In genomic region chr9:120881839-120882238, GRCm38 (mm10) we compare ENCODE assay signal across 18 mouse cellular contexts. TPM values are rescaled to one million over a fixed set of nuclear protein-coding genes. Genes with fewer than 3 reads are reported as not detected.
DNase-seq lines count a peak whose midpoint lies in the region; ATAC-seq lines count a peak whose summit lies in the region.
"Had no signal": no experiment of that assay in that cellular context is flagged by ENCODE, and none has a peak within 500 bp of the region (broad histone marks: within the 10 kb centered on the region; RNA-seq: fewer than 3 reads in every experiment).

No protein-coding gene starts in this region.

- no peak for ATAC-seq in kidney, embryonic 15.5 days (replicated peaks; ENCODE audit: low FRiP score)
- ATAC-seq in liver, embryonic 13.5 days (ENCODE audit: low read depth): peak; percentile 46; the same call in 1 of the 2 replicates
- peak; percentile 79 for ATAC-seq in liver, embryonic 16.5 days (ENCODE audit: low read depth)
- ATAC-seq in midbrain, embryonic 16.5 days: no peak
- ATAC-seq: activated CD4-positive, CD25-positive, alpha-beta regulatory T cell, adult 4 months; forebrain, embryonic 14.5 days; Patski had no signal

- H3K4me3 ChIP-seq in kidney, embryonic 15.5 days (replicated peaks): no peak overlapping the region
- H3K4me3 ChIP-seq in liver, embryonic 13.5 days (replicated peaks): no peak overlapping the region
- no peak overlapping the region for H3K4me3 ChIP-seq in liver, embryonic 16.5 days (ENCODE audit: low read depth, low read length)
- no peak overlapping the region for H3K4me3 ChIP-seq in midbrain, embryonic 16.5 days (ENCODE audit: low read depth, low read length)
- H3K4me3 ChIP-seq: embryonic facial prominence, embryonic 15.5 days; erythroblast, embryonic 14.5 days; forebrain, embryonic 10.5 days; gastrocnemius, adult 2 months; heart, embryonic 10.5 days; hindbrain, embryonic 12.5 days had no signal

- H3K4me2 ChIP-seq in kidney, embryonic 15.5 days: no peak overlapping the region
- no peak overlapping the region for H3K4me2 ChIP-seq in liver, embryonic 13.5 days
- no peak overlapping the region for H3K4me2 ChIP-seq in liver, embryonic 16.5 days (ENCODE audit: low read depth, low read length)
- H3K4me2 ChIP-seq in midbrain, embryonic 16.5 days (ENCODE audit: low read length): no peak overlapping the region
- H3K4me2 ChIP-seq: embryonic facial prominence, embryonic 15.5 days; hindbrain, embryonic 12.5 days had no signal

- H3K9me3 ChIP-seq in kidney, embryonic 15.5 days (replicated peaks): no peaks in the 10 kb centered on the region
- no peaks in the 10 kb centered on the region for H3K9me3 ChIP-seq in liver, embryonic 13.5 days (replicated peaks)
- H3K9me3 ChIP-seq in liver, embryonic 16.5 days (replicated peaks; ENCODE audit: control insufficient read depth, low read length): no peaks in the 10 kb centered on the region
- H3K9me3 ChIP-seq in midbrain, embryonic 16.5 days (replicated peaks; ENCODE audit: control insufficient read depth, low read length, poor library complexity, severe bottlenecking): no peaks in the 10 kb centered on the region
- H3K9me3 ChIP-seq: embryonic facial prominence, embryonic 15.5 days; forebrain, embryonic 10.5 days; heart, embryonic 10.5 days; hindbrain, embryonic 12.5 days had no signal

- DNase-seq in kidney, adult 9 months: peak; percentile 36
- no peak for DNase-seq in liver, embryonic 13.5 days
- peak; percentile 33 for DNase-seq in yolk sac, embryonic 10.5 days (ENCODE audit: low spot score)
- no peak for DNase-seq in gastrocnemius, adult 8-10 months (ENCODE audit: low spot score in 2 of 2)
- DNase-seq: adrenal gland, postnatal 36 days; gastrocnemius, adult 2 months; gastrocnemius, postnatal 36 days had no signal

- H3K27me3 ChIP-seq in kidney, embryonic 15.5 days: no peaks in the 10 kb centered on the region
- H3K27me3 ChIP-seq in liver, embryonic 13.5 days: no peaks in the 10 kb centered on the region
- H3K27me3 ChIP-seq in liver, embryonic 16.5 days (ENCODE audit: control insufficient read depth, insufficient read depth, low read depth, low read length): no peaks in the 10 kb centered on the region
- H3K27me3 ChIP-seq in midbrain, embryonic 16.5 days (ENCODE audit: control insufficient read depth, insufficient read depth, low read depth, low read length): no peaks in the 10 kb centered on the region
- H3K27me3 ChIP-seq: embryonic facial prominence, embryonic 15.5 days; hindbrain, embryonic 12.5 days; Patski had no signal

- no peak overlapping the region for H3K27ac ChIP-seq in kidney, embryonic 15.5 days
- H3K27ac ChIP-seq in liver, embryonic 13.5 days: no peak overlapping the region; the same call in 1 of the 2 replicates
- H3K27ac ChIP-seq in liver, embryonic 16.5 days (ENCODE audit: low read length): no peak overlapping the region
- H3K27ac ChIP-seq in midbrain, embryonic 16.5 days (ENCODE audit: low read length): no peak overlapping the region
- H3K27ac ChIP-seq: embryonic facial prominence, embryonic 15.5 days; forebrain, embryonic 10.5 days; gastrocnemius, adult 2 months; heart, embryonic 10.5 days; hindbrain, embryonic 12.5 days had no signal

- H3K4me1 ChIP-seq in kidney, embryonic 15.5 days: peaks cover 56% of the 10 kb centered on the region
- H3K4me1 ChIP-seq in liver, embryonic 13.5 days (replicated peaks): 0 out of 2 replicates have a peak, but pooled peaks cover 20% of the 10 kb centered on the region
- no peaks in the 10 kb centered on the region; the same call in 1 of the 2 replicates for H3K4me1 ChIP-seq in liver, embryonic 16.5 days (ENCODE audit: control insufficient read depth, low read depth, low read length)
- H3K4me1 ChIP-seq in midbrain, embryonic 16.5 days (ENCODE audit: control insufficient read depth, insufficient read depth, low read length): no peaks in the 10 kb centered on the region

- no peak overlapping the region for H3K9ac ChIP-seq in kidney, embryonic 15.5 days
- H3K9ac ChIP-seq in liver, embryonic 13.5 days: no peak overlapping the region
- H3K9ac ChIP-seq in liver, embryonic 16.5 days (ENCODE audit: low read depth, low read length): no peak overlapping the region
- H3K9ac ChIP-seq in midbrain, embryonic 16.5 days (ENCODE audit: low read depth, low read length): no peak overlapping the region
- H3K9ac ChIP-seq: embryonic facial prominence, embryonic 15.5 days; hindbrain, embryonic 12.5 days had no signal

- WGBS in kidney, embryonic 15.5 days: 62% methylated on average over 4 of the region's 4 CpGs
- WGBS in liver, embryonic 13.5 days (ENCODE audit: insufficient replicate concordance): 41% methylated on average over 4 of the region's 4 CpGs
- 42% methylated on average over 4 of the region's 4 CpGs for WGBS in liver, embryonic 16.5 days (ENCODE audit: insufficient replicate concordance)
- WGBS in midbrain, embryonic 16.5 days: 82% methylated on average over 4 of the region's 4 CpGs

- H3K36me3 ChIP-seq in kidney, embryonic 15.5 days: no peaks in the 10 kb centered on the region
- H3K36me3 ChIP-seq in liver, embryonic 13.5 days: no peaks in the 10 kb centered on the region
- H3K36me3 ChIP-seq in liver, embryonic 16.5 days (ENCODE audit: control insufficient read depth, insufficient read depth): no peaks in the 10 kb centered on the region
- no peaks in the 10 kb centered on the region for H3K36me3 ChIP-seq in midbrain, embryonic 16.5 days (ENCODE audit: control insufficient read depth, insufficient read depth, low read length)
- H3K36me3 ChIP-seq: embryonic facial prominence, embryonic 15.5 days; forebrain, embryonic 10.5 days; heart, embryonic 10.5 days; hindbrain, embryonic 12.5 days had no signal

RNA-seq across cellular contexts. Expression of gene Ctnnb1, which starts 47.2 kb away (rescaled TPM):
- 543 and 552 TPM in 2 replicates for polyA plus RNA-seq in kidney, embryonic 15.5 days (2015; fragmentation: Nextera tagmentation; extraction: Ambion mirVana)
- polyA plus RNA-seq in liver, embryonic 13.5 days (2015; fragmentation: Nextera tagmentation; extraction: Ambion mirVana): 103 and 119 TPM in 2 replicates
- 90.6 and 94.7 TPM in 2 replicates for polyA plus RNA-seq in liver, embryonic 16.5 days (2015; fragmentation: Nextera tagmentation; extraction: Ambion mirVana)
- total RNA-seq in gastrocnemius, adult 8-10 months (2022): 100 to 1,000 TPM; 203 to 219 (median 212) TPM
- polyA plus RNA-seq in midbrain, embryonic 16.5 days (2015; fragmentation: Nextera tagmentation; extraction: Ambion mirVana): 483 and 527 TPM in 2 replicates

Comparison
In these comparisons a context has a peak if more than half of its experiments do, and no peak if none do; other contexts are left out.
1. DNase-seq: peak in kidney, adult 9 months (single experiment) and yolk sac, embryonic 10.5 days (single experiment); none in liver, embryonic 13.5 days (single experiment) and gastrocnemius, adult 8-10 months (0 of 2).
2. ATAC-seq: peak in liver, embryonic 13.5 days (single experiment) and liver, embryonic 16.5 days (single experiment); none in kidney, embryonic 15.5 days (single experiment) and midbrain, embryonic 16.5 days (single experiment).